Mouse (Mus musculus): ENCODE measurements around the gene Fxyd4.

Gene Fxyd4

GRCm38 (mm10) chr6:117937222-117937932, at the start of gene Fxyd4:
Gene Fxyd4, minus strand, starts transcription at chr6:117937692.
- no peak for DNase-seq (ENCODE audit: low read depth, low spot score)

- no peak for DNase-seq (ENCODE audit: low read depth, low spot score)
Measured at GRCm38 (mm10) chr6:117987173-117987572, 49.7 kb upstream of the Fxyd4 start.

- no peak for DNase-seq (ENCODE audit: low read depth, low spot score)
Measured at GRCm38 (mm10) chr6:117966729-117967128, 29.2 kb upstream of the Fxyd4 start.

DNA sequence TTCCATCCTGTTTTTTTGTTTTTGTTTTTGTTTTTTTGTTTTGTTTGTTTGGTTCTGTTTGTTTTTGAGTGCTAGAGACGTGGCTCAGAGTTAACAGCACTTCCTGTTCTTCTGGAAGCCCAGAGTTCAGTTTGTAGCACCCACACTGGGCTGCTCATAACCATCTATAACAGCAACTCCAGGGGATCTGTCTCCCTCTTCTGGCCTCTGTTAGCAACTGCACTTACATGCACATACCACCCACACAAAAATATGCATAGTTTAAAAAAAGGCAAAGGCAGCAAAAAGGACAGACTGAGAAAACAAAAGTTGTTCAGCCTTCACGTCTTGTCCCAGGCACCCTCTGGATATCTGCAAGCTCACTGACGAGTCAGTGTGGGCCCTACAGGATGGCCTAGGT, 25.7 kb upstream of the Fxyd4 start:
- DNase-seq (ENCODE audit: low read depth, low spot score) = no peak

DNA sequence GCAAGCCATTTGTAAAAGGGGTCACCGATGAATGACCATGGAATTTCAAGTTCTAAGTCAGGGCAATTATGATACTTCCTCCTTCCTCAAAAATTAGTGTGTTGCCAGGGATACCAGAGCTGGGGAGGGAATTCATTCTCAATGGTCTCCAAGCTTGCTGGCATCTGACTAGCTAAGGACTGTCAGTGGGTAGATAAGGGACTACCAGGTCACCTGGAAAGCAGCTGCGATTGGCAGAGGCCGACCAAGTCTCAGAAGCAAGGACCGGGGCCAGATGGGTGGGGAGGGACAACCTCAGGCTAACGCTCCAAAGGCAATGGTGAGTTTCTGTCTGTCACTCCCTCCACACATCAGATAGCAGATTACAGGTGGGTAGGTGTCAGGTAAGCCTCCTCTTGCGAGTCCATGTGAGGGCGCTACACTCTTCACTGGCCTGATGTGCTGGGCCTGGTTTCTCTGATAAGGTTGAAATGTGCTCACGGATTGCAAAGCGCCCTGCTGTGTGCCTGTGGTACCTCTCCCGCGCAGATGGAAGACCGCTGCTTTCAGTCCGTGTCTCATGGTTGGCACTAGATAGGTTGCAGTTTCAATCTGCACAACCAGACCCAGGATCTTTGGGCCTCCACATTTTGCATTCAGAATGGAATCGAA, 19.5 kb upstream of the Fxyd4 start:
- no peak for DNase-seq (ENCODE audit: low read depth, low spot score)

DNA sequence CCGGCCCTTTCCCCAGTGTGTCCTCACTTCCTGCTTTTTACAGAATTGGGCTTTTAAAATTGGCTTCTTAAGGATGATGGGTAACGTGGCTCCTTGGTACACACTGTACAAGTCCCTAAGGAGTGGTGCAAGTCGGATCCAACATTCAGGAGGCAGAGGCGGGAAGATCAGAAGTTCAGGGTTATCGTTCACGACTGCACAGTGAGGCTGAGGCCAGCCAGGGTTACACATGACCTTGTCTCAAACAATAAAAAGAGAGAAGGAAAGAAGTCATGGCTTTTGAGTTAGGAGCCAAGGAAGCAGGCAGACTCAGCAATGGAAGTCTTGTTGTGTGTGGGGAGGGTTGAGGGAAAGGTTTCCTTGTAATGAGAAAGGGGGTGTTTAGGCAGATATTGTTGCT, 18.7 kb upstream of the Fxyd4 start:
- no peak for DNase-seq (ENCODE audit: low read depth, low spot score)

DNA sequence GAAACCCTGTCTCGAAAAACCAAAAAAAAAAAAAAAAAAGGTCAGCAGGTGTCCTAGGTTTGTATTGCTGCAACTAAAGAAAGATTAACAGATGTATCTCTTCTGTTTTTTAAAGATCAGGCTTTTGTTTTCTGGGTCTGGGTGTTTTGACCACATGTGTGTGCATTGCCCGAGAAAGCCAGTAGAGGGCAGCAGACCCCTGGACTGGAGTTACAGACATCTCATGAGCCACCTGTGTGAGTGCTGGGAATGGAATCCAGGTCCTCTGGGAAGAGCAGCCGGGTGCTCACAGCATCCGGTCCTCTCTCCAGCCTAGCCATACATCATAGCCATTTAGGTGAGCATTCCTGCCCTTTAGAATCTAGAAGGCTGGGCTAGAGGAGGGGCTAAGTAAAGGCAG, 14.8 kb upstream of the Fxyd4 start:
- no peak for DNase-seq (ENCODE audit: low read depth, low spot score)

- no peak for DNase-seq (ENCODE audit: low read depth, low spot score)
Measured at GRCm38 (mm10) chr6:117943899-117944298, 6.4 kb upstream of the Fxyd4 start.

DNA sequence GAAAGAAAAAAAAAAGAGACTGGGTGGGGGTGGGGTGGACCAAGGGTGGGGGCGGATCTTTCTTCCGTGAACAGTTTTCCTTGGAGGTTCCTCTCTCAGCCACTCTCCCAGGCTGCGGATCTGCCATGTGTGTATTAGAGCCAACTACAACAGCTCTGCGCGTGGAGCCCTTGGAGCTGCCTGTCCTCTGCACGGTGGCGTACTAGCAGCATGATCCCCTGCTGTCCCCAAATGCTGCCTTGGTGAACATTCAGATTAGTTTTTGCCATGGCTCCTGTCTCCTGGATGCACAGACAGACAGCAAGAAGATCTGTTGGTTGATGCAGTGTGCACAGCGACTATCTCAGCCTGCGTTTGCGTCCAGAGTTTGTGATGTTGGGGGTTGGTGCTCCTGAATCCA, 5.3 kb upstream of the Fxyd4 start:
- no peak for DNase-seq (ENCODE audit: low read depth, low spot score)

DNA sequence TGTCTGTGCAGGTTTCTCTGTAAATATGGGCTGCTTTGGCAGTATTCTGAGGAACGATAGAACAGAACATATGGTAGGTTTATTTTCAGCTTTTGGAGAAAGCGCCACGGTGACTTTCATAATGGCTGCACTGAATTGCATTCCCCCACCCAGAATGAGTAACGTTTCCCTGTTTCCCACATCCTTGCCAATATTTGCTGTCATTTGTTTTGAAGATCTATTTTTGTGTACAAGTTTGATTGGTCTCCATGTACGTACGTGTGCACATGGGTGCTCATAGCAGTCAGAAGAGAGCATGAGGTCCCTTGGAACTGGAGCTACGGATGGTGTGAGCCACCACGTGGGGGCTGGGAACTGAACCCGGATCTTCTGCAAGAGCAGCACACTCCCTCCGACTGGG, 1.5 kb upstream of the Fxyd4 start:
- DNase-seq (ENCODE audit: low read depth, low spot score) = no peak

GRCm38 (mm10) chr6:117935681-117936612, 1.5 kb downstream of the Fxyd4 start:
- no peak for DNase-seq (ENCODE audit: low read depth, low spot score)

- no peak for DNase-seq (ENCODE audit: low read depth, low spot score)
Measured at GRCm38 (mm10) chr6:117934301-117934700, 3.2 kb downstream of the Fxyd4 start.

DNA sequence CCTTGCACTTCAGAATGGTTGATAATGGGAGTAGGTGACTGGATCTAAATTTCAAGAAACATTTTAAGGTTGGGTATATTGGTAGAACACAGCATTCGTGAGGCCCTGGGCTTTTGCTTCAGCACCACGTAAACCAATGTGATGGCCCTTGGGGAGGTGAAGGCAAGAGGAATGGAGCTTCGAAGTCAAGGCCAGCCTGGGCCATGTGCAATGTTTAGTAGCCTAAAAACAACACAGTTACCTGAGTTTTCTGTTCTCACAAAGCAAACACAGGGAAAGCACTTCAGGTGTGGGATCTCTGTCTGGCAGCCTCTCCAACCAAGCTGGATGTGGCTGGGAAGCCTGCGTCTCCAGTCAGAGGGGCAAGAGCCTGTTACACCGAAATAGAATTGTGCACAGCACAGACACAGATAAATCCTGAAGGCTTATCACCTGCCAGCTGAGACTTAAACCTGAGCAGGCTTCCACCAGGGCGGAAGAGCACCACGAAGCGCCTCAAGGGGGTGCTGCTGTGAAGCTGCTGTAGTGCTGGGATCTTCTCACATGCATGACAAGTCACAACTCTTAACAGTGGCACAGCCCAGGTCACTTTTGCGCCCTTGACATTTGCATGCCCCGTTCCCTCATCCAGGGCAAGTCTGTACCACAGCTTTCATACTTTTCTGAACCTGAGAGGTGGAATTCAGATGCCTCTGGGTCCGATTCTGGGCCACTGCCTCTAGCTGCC, 5.0 kb downstream of the Fxyd4 start:
- peak; percentile 59 for DNase-seq (ENCODE audit: low read depth, low spot score)

GRCm38 (mm10) chr6:117929945-117930655, 7.4 kb downstream of the Fxyd4 start:
- DNase-seq (ENCODE audit: low read depth, low spot score) = no peak

- DNase-seq (ENCODE audit: low read depth, low spot score) = no peak
Measured at GRCm38 (mm10) chr6:117928746-117929145, 8.7 kb downstream of the Fxyd4 start.

DNA sequence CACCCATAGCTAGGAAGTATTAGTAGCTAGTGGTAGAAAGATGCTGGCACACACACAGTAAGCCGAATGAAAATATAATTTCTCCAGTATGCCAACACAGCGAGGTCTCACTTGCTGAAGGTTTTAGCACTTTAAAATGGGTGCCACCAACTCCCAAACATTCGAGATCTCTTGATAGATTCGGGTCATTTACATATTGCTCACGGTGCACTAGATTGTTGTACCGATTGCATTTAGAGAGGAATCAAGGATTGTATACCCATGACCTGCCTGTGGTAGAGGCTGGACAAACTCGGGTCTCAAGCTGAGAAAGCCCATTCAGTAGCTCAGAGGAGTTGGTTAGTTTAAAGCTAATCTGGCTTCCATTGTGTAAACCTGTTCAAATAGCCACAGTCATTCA, 9.5 kb downstream of the Fxyd4 start:
- DNase-seq (ENCODE audit: low read depth, low spot score) = no peak

DNA sequence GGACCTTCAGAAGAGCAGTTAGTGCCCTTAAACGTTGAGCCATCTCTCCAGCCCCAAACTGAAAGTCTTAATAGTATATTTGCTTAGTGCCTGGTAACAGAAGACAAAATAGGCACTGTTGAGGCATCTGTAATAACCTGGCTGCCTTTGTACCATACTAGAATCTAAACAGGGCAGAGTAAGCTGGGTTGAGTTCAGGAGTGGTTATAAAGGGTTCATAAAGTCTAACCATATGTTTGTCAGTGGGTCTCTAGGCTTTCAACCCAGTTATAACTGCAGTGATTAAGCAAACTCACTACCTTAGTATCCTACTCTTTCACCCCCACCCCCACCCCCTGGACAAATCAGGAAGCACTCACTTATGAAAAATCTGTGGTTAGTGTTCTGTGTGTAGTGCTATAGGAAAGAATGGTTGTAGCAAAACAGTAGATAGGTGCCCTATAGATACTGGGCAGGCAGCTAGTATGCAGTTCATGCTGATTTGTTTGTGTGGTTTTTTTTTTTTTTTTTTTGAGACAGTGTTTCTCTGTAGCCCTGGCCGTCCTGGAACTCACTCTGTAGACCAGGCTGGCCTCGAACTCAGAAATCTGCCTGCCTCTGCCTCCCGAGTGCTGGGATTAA, 10.5 kb downstream of the Fxyd4 start:
- no peak for DNase-seq (ENCODE audit: low read depth, low spot score)

GRCm38 (mm10) chr6:117922041-117922440, 15.5 kb downstream of the Fxyd4 start:
- no peak for DNase-seq (ENCODE audit: low read depth, low spot score)

DNA sequence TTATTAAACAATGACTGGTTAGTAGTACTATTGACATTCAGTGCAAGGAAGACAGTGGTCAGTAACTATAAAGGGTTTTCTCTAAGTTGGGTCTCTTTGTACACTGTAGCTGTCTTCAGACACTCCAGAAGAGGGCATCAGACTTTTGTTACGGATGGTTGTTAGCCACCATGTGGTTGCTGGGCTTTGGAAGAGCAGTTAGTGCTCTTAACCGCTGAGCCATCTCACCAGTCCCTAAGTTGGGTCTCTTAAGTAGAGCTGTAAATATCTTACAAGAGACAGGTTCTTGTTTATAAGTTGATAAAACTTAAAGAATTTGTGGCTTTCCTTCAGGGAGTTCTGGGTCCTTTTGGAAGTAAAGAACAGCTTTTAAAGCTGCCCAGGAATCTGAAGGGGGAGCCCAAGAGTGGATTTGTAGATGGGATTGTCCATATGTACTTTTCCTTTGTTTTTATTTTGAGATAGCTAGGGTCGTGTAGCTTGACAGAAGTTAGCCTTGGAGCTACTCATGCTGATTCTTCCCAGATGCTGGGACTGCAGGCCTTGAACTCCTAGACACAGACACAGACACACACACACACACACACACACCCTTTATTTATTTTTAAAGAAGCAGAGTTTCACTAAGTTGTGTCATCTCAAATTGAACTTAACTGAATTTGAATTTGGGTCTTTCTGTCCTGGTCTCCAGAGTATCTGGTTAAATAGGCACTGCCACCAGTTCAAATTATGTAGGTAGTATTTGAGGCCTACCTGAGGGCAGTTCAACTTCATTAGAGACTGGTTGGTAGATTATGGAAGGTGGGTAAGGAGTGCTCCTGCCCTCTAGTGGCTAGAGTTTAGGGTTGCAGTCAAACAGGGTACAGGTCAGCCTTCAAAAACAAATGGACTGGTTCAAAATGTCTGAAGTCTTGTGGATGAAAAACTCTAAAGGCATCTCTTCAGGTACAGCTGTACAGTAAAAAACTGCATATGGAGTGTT, 16.5 kb downstream of the Fxyd4 start:
- no peak for DNase-seq (ENCODE audit: low read depth, low spot score)

Measured in retina, postnatal 7 days (tissue).